Mouse (Mus musculus) liver, embryonic 11.5 days (tissue): ENCODE data around the gene Zdhhc6. TPM values are rescaled to one million over a fixed set of nuclear protein-coding genes. Genes with fewer than 3 reads are reported as not detected.

ENCODE experiments used
- ATAC-seq: fragments of 200-750 bp; cut with Nextera tagmentation; replicated peaks from 2 replicates; pipeline ENCODE4 v1.8.0; 2017; ENCODE audit warnings: moderate number of reproducible peaks, mild to moderate bottlenecking, moderate TSS enrichment, moderate library complexity; ENCODE audit not compliant: low FRiP score
- DNase-seq: peaks from one replicate; pipeline ENCODE4 v3.0.0-alpha.2; 2017; ENCODE audit warnings: low spot score
- H3K27ac ChIP-seq: fragments of 300-500 bp; sonication (generic); 2 replicates; pipeline ENCODE4 v1.5.1; 2014; ENCODE audit warnings: mild to moderate bottlenecking, low read depth, low read length, control low read depth
- H3K27me3 ChIP-seq: fragments of 300-500 bp; sonication (generic); replicated peaks from 2 replicates; pipeline ENCODE4 v1.6.1; 2014; ENCODE audit warnings: low read length, mixed read lengths; ENCODE audit not compliant: control insufficient read depth, insufficient read depth
- H3K36me3 ChIP-seq: fragments of 300-500 bp; sonication (generic); 2 replicates; pipeline ENCODE4 v1.6.1; 2014; ENCODE audit warnings: mild to moderate bottlenecking, low read length, moderate library complexity, mixed read lengths; ENCODE audit not compliant: control insufficient read depth, insufficient read depth
- H3K4me1 ChIP-seq: fragments of 300-500 bp; sonication (generic); replicated peaks from 2 replicates; pipeline ENCODE4 v1.6.1; 2014; ENCODE audit warnings: low read length, mixed read lengths; ENCODE audit not compliant: control insufficient read depth, insufficient read depth
- H3K4me2 ChIP-seq: fragments of 300-500 bp; sonication (generic); 2 replicates; pipeline ENCODE4 v1.6.1; 2014; ENCODE audit warnings: mild to moderate bottlenecking, control low read depth, moderate library complexity
- H3K4me3 ChIP-seq: fragments of 300-500 bp; sonication (generic); 2 replicates; pipeline ENCODE4 v1.5.1; 2014; ENCODE audit warnings: low read depth, low read length, control low read depth
- H3K9ac ChIP-seq: fragments of 300-500 bp; sonication (generic); 2 replicates; pipeline ENCODE4 v1.6.1; 2014; ENCODE audit warnings: low read depth, low read length, control low read depth
- H3K9me3 ChIP-seq: fragments of 300-500 bp; sonication (generic); 2 replicates; pipeline ENCODE4 v1.6.1; 2016; ENCODE audit warnings: low read length, inconsistent platforms, mixed read lengths; ENCODE audit not compliant: control insufficient read depth
- WGBS: fragments of 180-500 bp; shearing (Covaris S2); extraction: QIAGEN DNeasy Blood & Tissue Kit; methylation state at CpG from one replicate; pipeline ENCODE4 v1.1.7; 2014; 5-methylcytosine and 5-hydroxymethylcytosine counted together
- polyA plus RNA-seq: library from polyadenylated mRNA; unstranded; fragments of >200 nt; fragmentation: Nextera tagmentation; extraction: Ambion mirVana; gene quantifications from 2 replicates; pipeline ENCODE4 v1.2.1, GENCODE M21; 2014

Zdhhc6 gene
- polyA plus RNA-seq, 1 experiment from 2014 or later = 120 TPM

- Histone ChIP-seq H3K4me3 (no peak overlapping the region), H3K9me3 (no peaks in the 10 kb centered on the region), H3K27ac (0 out of 2 replicates have a peak overlapping the region, but pooled peaks have one; percentile 30), H3K27me3 (no peaks in the 10 kb centered on the region), H3K36me3 (no peaks in the 10 kb centered on the region), H3K9ac (no peak overlapping the region), H3K4me1 (peaks cover 42% of the 10 kb centered on the region), H3K4me2 (peak overlapping the region; percentile 40)
- 64% methylated on average over 12 of the region's 12 CpGs for WGBS
- ATAC-seq (no peak), DNase-seq (no peak)
Measured at GRCm38 (mm10) chr19:55260389-55261184, 55.2 kb downstream of the Zdhhc6 start.

DNA sequence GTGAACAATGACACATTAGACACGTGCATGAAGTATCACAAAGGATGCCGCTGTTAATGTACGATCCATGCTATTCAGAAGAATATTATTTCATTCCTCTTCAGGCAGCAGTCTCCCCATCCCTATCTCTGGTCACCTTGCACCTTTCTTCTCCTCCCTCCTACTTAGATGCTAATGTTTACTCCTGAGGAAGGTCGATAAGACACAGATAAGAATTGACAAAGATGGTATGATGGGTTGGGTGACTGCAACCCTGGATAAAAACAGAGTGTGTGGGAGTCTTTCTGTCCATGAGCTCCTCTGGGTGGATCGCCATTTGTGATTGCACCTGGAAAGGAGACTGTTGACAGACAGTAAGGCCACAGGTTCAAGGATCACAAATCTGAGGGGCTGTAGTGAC, 57.3 kb downstream of the Zdhhc6 start:
- Histone ChIP-seq H3K36me3 (no peaks in the 10 kb centered on the region), H3K9me3 (no peaks in the 10 kb centered on the region), H3K9ac (no peak overlapping the region), H3K4me1 (peaks cover 48% of the 10 kb centered on the region), H3K27ac (no peak overlapping the region), H3K4me3 (no peak overlapping the region), H3K4me2 (peak overlapping the region; percentile 15; the same call in 1 of the 2 replicates), H3K27me3 (no peaks in the 10 kb centered on the region)
- DNase-seq = no peak
- 73% methylated on average over 5 of the region's 5 CpGs for WGBS
- ATAC-seq = no peak

- Histone ChIP-seq H3K9me3 (no peaks in the 10 kb centered on the region), H3K4me2 (0 out of 2 replicates have a peak overlapping the region, but pooled peaks have one; percentile 5), H3K9ac (no peak overlapping the region), H3K27me3 (no peaks in the 10 kb centered on the region), H3K36me3 (no peaks in the 10 kb centered on the region), H3K27ac (peak overlapping the region; percentile 44), H3K4me3 (no peak overlapping the region), H3K4me1 (peaks cover 48% of the 10 kb centered on the region)
- DNase-seq (no peak), ATAC-seq (no peak)
- WGBS = 53% methylated on average over 5 of the region's 5 CpGs
Measured at GRCm38 (mm10) chr19:55257656-55258375, 58.0 kb downstream of the Zdhhc6 start.

GRCm38 (mm10) chr19:55256156-55256555, 59.7 kb downstream of the Zdhhc6 start:
- Histone ChIP-seq H3K27me3 (no peaks in the 10 kb centered on the region), H3K27ac (no peak overlapping the region), H3K9ac (no peak overlapping the region), H3K36me3 (no peaks in the 10 kb centered on the region), H3K9me3 (no peaks in the 10 kb centered on the region), H3K4me3 (no peak overlapping the region), H3K4me1 (peaks cover 48% of the 10 kb centered on the region), H3K4me2 (peak overlapping the region; percentile 8; the same call in 1 of the 2 replicates)
- WGBS = 83% methylated on average over 9 of the region's 9 CpGs
- ATAC-seq (no peak), DNase-seq (no peak)

- Histone ChIP-seq H3K27me3 (no peaks in the 10 kb centered on the region), H3K9me3 (no peaks in the 10 kb centered on the region), H3K27ac (peak overlapping the region; percentile 95), H3K4me1 (peaks cover 37% of the 10 kb centered on the region), H3K4me3 (peak overlapping the region; percentile 81), H3K36me3 (no peaks in the 10 kb centered on the region), H3K9ac (peak overlapping the region; percentile 95), H3K4me2 (peak overlapping the region; percentile 92)
- peak; percentile 68 for DNase-seq
- WGBS = 12% methylated on average over 5 of the region's 5 CpGs
- peak; percentile 80 for ATAC-seq
Measured at GRCm38 (mm10) chr19:55254513-55255016, 61.3 kb downstream of the Zdhhc6 start.

DNA sequence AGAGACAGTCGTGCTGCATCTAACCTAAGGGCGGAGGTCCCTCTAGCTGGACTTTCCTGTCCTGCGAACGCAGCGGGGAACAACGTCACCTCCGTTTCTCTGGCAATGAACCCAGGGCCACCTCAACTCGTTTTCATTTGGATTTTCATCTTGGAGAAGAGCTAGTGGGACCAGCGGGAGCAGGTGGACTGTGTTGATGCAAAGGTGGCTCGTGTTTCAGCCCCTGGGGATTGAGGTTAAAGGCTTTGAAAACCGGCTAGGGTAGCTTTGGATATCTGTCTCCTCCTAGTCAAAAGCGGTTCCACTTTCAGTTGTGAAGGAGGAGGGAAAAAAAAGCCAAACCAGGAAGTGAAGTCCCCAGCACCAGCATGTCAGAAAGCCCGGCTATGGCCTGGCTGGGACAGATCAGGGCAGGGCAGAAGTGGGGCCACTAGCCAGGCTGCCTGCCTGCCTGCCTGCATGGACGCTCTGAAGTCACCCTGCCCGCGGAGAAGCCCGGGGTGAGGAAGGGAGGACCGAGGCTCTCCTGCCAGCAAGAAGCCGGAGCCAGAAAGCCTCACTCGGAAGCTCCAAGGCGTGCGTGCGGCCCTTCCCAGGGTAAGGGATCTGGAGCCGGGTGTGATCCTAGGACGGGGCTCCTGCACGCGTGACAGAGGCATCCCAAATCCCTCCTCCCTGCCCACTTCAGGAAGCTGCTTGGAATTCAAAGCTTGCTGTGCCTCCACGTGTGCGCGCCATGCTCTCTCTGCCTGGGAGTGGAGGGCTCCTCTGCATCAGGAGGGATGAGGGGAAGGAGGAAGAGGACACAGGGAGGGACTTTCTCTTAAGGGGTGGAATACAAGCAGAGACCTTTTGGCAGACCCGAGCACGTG, 62.0 kb downstream of the Zdhhc6 start:
- no peaks in the 10 kb centered on the region for H3K9me3 ChIP-seq
- peak; percentile 64 for ATAC-seq
- WGBS = under 1% methylated on average over 32 of the region's 32 CpGs

DNA sequence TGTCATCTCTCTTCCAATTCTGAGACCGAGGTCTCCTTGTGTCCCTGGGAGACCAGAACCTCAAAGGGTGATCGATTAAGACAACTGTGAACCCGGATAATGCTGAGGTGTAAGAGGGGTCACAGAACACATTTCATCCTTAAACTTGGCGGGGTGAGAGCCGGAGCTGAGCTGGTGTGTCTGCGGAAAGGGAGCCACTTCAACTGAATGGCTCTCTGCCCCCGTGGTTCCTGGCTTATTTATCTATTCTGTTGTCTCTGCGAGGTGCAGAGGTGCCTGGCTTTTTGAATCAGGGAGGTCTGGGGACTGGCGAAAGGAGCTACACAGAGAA, 62.6 kb downstream of the Zdhhc6 start:
- Histone ChIP-seq H3K36me3 (no peaks in the 10 kb centered on the region), H3K27me3 (no peaks in the 10 kb centered on the region), H3K4me3 (peak overlapping the region; percentile 81), H3K9ac (peak overlapping the region; percentile 95), H3K9me3 (no peaks in the 10 kb centered on the region), H3K4me1 (peaks cover 24% of the 10 kb centered on the region), H3K4me2 (peak overlapping the region; percentile 92), H3K27ac (peak overlapping the region; percentile 95)
- DNase-seq (no peak), ATAC-seq (peak; percentile 16)
- WGBS = 3% methylated on average over 9 of the region's 9 CpGs

More for the DNA sequence above, 62.0 kb downstream of the Zdhhc6 start:
- peak overlapping the region; percentile 95 for H3K9ac ChIP-seq
- DNase-seq = peak; percentile 79
- H3K4me1 ChIP-seq = peaks cover 30% of the 10 kb centered on the region
- peak overlapping the region; percentile 81 for H3K4me3 ChIP-seq
- no peaks in the 10 kb centered on the region for H3K36me3 ChIP-seq
- H3K27me3 ChIP-seq = no peaks in the 10 kb centered on the region
- H3K27ac ChIP-seq = peak overlapping the region; percentile 95
- H3K4me2 ChIP-seq = peak overlapping the region; percentile 92
